Comparison of ENCODE assay signal across 16 mouse cellular contexts in genomic region chr5:112360077-112360476, GRCm38 (mm10). TPM values are rescaled to one million over a fixed set of nuclear protein-coding genes. Genes with fewer than 3 reads are reported as not detected.
"Had no signal": no experiment of that assay in that cellular context is flagged by ENCODE, and none has a peak within 500 bp of the region (broad histone marks: within the 10 kb centered on the region; RNA-seq: fewer than 3 reads in every experiment).

No protein-coding gene starts in this region.

- H3K27ac ChIP-seq: limb, embryonic 15.5 days; midbrain, embryonic 12.5 days; stomach, postnatal 0 days had no signal

- H3K27me3 ChIP-seq: limb, embryonic 15.5 days; midbrain, embryonic 12.5 days had no signal

- H3K4me1 ChIP-seq: midbrain, embryonic 12.5 days had no signal

- H3K9ac ChIP-seq: limb, embryonic 15.5 days; lung, embryonic 14.5 days; midbrain, embryonic 12.5 days had no signal

- H3K4me3 ChIP-seq: limb, embryonic 15.5 days; midbrain, embryonic 12.5 days had no signal

- H3K9me3 ChIP-seq: limb, embryonic 15.5 days; midbrain, embryonic 12.5 days had no signal

- H3K4me2 ChIP-seq: limb, embryonic 15.5 days; lung, embryonic 14.5 days; midbrain, embryonic 12.5 days had no signal

- DNase-seq: kidney, adult 11 months; kidney, postnatal 14 days; left cerebral cortex, postnatal 4 days; lung, embryonic 14.5 days; right cerebral cortex, adult 18-20 months; right cerebral cortex, postnatal 25 days; thymus, postnatal 4 days had no signal

RNA-seq across cellular contexts. Expression of gene Gm6583, which starts 4.2 kb away (rescaled TPM):
- total RNA-seq: layer of hippocampus, adult 8-10 months; layer of hippocampus, postnatal 14 days; left cerebral cortex, adult 18-20 months; left cerebral cortex, postnatal 4 days; midbrain, postnatal 0 days had no signal
- polyA plus RNA-seq: large intestine, adult 2 months; midbrain, postnatal 0 days; small intestine, adult 2 months had no signal
